Mouse (Mus musculus): ENCODE results near the gene Ttll10. TPM values are rescaled to one million over a fixed set of nuclear protein-coding genes. Genes with fewer than 3 reads are reported as not detected.

The Ttll10 gene
- polyA plus RNA-seq, 1 experiment from 2014 or later, result 0.31 TPM

DNA sequence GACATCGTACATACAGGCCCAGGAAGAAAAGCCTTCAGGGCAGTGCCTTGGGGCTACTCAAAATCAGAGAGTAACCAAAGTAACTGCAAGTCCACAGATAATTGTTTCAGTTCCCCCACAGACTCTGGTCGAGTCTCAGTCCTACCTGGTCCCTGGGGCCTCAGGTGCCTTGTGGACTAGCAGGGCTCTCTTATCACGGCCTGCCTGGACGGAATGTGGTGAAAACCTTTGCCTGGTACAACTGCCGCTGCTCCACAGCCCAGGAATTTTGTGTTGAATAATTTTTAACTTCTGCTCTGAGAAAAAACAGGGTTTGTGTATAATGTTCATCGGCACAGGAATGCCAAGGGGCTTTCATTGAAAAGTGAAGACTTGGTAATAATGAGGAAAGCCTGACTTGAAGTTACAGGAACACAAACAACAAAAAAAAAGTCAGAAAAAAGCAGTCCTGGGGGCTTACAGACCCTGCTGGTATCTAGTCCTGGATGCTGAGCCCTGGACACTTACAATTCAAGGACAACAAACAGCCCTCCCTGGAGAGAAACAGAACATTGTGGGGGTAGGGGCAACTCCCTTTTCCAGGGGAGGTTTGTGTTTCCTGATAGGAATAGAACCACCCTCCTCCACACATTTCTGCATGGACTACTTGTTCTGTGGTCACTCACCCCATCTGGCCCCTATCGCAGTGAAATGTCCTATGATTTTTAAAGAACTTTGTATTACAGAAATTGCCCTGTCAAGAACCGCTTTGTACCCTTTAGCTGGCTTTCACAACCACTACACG, 25.1 kb upstream of the Ttll10 start:
- Histone ChIP-seq H3K36me3 (replicated peaks; ENCODE audit: insufficient read depth, low read length) (no peaks in the 10 kb centered on the region), H3K27ac (ENCODE audit: low read depth) (peak overlapping the region; percentile 57), H3K4me3 (ENCODE audit: low read depth, low read length) (no peak overlapping the region), H3K27me3 (ENCODE audit: insufficient read depth, low read length) (no peaks in the 10 kb centered on the region), H3K4me1 (ENCODE audit: insufficient read depth) (peaks cover 25% of the 10 kb centered on the region), H3K4me2 (ENCODE audit: low read depth, low read length) (peak overlapping the region; percentile 45), H3K9me3 (ENCODE audit: low read length) (no peaks in the 10 kb centered on the region), H3K9ac (replicated peaks) (peak overlapping the region; percentile 30; the same call in 1 of the 2 replicates)
- TF ChIP-seq EP300 (IDR thresholded peaks at IDR 0.05; ENCODE audit: low read depth), result no peak
- no peak for TF ChIP-seq CTCF (IDR thresholded peaks at IDR 0.05; ENCODE audit: low read depth)
- 58% methylated on average over 9 of the region's 9 CpGs for WGBS (ENCODE audit: insufficient replicate concordance)
- no peak for DNase-seq
- ATAC-seq, result no peak

- peaks cover 25% of the 10 kb centered on the region for H3K4me1 ChIP-seq (ENCODE audit: insufficient read depth)
- TF ChIP-seq CTCF (IDR thresholded peaks at IDR 0.05; ENCODE audit: low read depth), result no peak
- no peak for TF ChIP-seq EP300 (IDR thresholded peaks at IDR 0.05; ENCODE audit: low read depth)
- WGBS (ENCODE audit: insufficient replicate concordance), result 68% methylated on average over 5 of the region's 5 CpGs
- H3K9ac ChIP-seq (replicated peaks), result no peak overlapping the region
- H3K4me2 ChIP-seq (ENCODE audit: low read depth, low read length), result peak overlapping the region; percentile 45
- H3K36me3 ChIP-seq (replicated peaks; ENCODE audit: insufficient read depth, low read length), result no peaks in the 10 kb centered on the region
- H3K27ac ChIP-seq (ENCODE audit: low read depth), result peak overlapping the region; percentile 57
- no peaks in the 10 kb centered on the region for H3K27me3 ChIP-seq (ENCODE audit: insufficient read depth, low read length)
- ATAC-seq, result peak; percentile 68
- peak; percentile 64 for DNase-seq
- H3K4me3 ChIP-seq (ENCODE audit: low read depth, low read length), result no peak overlapping the region
- no peaks in the 10 kb centered on the region for H3K9me3 ChIP-seq (ENCODE audit: low read length)
Measured at GRCm38 (mm10) chr4:156083348-156083747, 24.1 kb upstream of the Ttll10 start.

DNA sequence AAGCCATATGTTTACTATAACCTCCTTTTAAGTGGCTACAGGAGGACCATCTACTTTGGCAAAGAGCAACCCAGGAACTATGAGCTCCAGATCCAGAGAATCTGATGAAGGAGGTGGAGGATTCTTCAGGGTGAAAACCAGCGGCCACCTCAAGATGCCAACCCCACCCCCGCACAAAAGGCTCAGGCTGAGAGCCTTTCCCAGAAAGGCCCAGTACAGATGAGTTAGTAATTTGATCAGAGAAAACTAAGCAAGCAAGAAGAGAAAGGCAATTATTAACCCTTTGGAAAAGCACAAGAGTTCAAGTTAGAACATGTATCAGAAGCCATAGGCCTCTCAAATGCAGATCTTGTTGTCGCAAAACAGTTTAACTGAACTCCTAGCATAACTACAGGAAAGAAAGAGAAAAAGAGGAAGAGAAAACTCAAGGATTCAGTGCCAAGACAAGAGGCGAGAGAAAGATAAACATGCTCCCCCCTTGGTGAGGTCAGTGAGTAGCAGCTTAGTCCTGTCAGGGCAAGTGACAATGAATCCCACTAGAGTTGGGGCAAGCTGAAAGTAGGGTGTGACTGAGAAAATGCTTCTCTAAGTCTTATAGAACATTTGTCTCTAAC, 23.5 kb upstream of the Ttll10 start:
- TF ChIP-seq EP300 (IDR thresholded peaks at IDR 0.05; ENCODE audit: low read depth) (no peak), CTCF (IDR thresholded peaks at IDR 0.05; ENCODE audit: low read depth) (no peak)
- H3K4me3 ChIP-seq (ENCODE audit: low read depth, low read length), result no peak overlapping the region
- H3K4me1 ChIP-seq (ENCODE audit: insufficient read depth), result peaks cover 30% of the 10 kb centered on the region
- DNase-seq (no peak), ATAC-seq (no peak)
- H3K27me3 ChIP-seq (ENCODE audit: insufficient read depth, low read length), result no peaks in the 10 kb centered on the region
- no peaks in the 10 kb centered on the region for H3K9me3 ChIP-seq (ENCODE audit: low read length)
- H3K4me2 ChIP-seq (ENCODE audit: low read depth, low read length), result peak overlapping the region; percentile 45; the same call in 1 of the 2 replicates
- no peak overlapping the region for H3K9ac ChIP-seq (replicated peaks)
- no peaks in the 10 kb centered on the region for H3K36me3 ChIP-seq (replicated peaks; ENCODE audit: insufficient read depth, low read length)
- WGBS (ENCODE audit: insufficient replicate concordance), result 38% methylated on average over 4 of the region's 4 CpGs
- 0 out of 2 replicates have a peak overlapping the region, but pooled peaks have one; percentile 2 for H3K27ac ChIP-seq (ENCODE audit: low read depth)

DNA sequence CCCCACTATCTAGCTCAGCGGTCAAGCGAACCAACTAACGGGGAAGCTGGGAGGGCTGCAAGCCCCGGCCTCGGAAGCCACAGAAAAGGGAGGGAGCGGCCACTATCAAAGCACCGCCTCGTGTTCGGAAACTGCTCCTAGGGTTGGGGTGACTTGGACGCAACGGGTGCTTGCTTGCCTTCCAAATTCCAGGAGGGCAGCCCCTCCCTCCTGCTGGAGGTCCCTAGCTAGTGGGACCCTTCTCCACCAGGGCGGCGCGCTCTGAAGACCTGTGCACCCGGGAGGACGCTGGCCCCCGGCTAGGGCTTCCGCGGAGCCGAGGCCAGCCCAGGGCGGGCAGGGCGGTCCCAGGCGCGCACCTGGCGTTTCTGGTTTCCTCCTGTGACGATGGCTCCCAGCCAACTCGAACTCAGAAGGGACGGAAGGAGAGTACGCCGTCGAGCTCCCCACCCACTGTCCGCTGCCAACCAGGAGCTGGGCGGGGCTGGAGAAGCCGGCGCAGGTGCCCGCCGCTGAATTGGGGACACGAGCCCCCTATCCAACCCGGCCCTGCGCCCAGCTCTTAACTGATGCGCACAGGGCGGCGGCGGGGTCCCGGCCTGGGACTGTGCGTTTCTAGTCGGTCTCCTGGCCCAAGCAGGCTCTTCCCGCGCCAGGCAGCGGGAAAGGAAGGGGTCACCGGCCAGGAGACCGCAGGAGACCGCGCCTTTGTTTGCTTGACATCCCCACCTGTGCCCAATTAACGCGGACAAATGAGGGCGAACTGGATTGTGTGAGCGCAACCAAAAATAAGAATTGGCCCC, 18.5 kb upstream of the Ttll10 start:
- Histone ChIP-seq H3K27ac (ENCODE audit: low read depth) (peak overlapping the region; percentile 57; the same call in 1 of the 2 replicates), H3K9me3 (ENCODE audit: low read length) (no peaks in the 10 kb centered on the region), H3K4me1 (ENCODE audit: insufficient read depth) (peaks cover 28% of the 10 kb centered on the region), H3K36me3 (replicated peaks; ENCODE audit: insufficient read depth, low read length) (no peaks in the 10 kb centered on the region), H3K4me3 (ENCODE audit: low read depth, low read length) (peak overlapping the region; percentile 50), H3K9ac (replicated peaks) (peak overlapping the region; percentile 52), H3K4me2 (ENCODE audit: low read depth, low read length) (peak overlapping the region; percentile 86), H3K27me3 (ENCODE audit: insufficient read depth, low read length) (no peaks in the 10 kb centered on the region)
- under 1% methylated on average over 54 of the region's 58 CpGs for WGBS (ENCODE audit: insufficient replicate concordance)
- ATAC-seq, result peak; percentile 79
- TF ChIP-seq EP300 (IDR thresholded peaks at IDR 0.05; ENCODE audit: low read depth) (no peak), CTCF (IDR thresholded peaks at IDR 0.05; ENCODE audit: low read depth) (peak; percentile 39)
- DNase-seq, result peak; percentile 70

GRCm38 (mm10) chr4:156076911-156077382, 17.7 kb upstream of the Ttll10 start:
- Histone ChIP-seq H3K9ac (replicated peaks) (peak overlapping the region; percentile 52), H3K4me2 (ENCODE audit: low read depth, low read length) (peak overlapping the region; percentile 86), H3K36me3 (replicated peaks; ENCODE audit: insufficient read depth, low read length) (no peaks in the 10 kb centered on the region), H3K27me3 (ENCODE audit: insufficient read depth, low read length) (no peaks in the 10 kb centered on the region), H3K27ac (ENCODE audit: low read depth) (peak overlapping the region; percentile 57), H3K9me3 (ENCODE audit: low read length) (no peaks in the 10 kb centered on the region), H3K4me1 (ENCODE audit: insufficient read depth) (peaks cover 22% of the 10 kb centered on the region), H3K4me3 (ENCODE audit: low read depth, low read length) (peak overlapping the region; percentile 50)
- 6% methylated on average over 7 of the region's 8 CpGs for WGBS (ENCODE audit: insufficient replicate concordance)
- DNase-seq (no peak), ATAC-seq (peak; percentile 22)
- peak; percentile 42 for TF ChIP-seq CTCF (IDR thresholded peaks at IDR 0.05; ENCODE audit: low read depth)
- TF ChIP-seq EP300 (IDR thresholded peaks at IDR 0.05; ENCODE audit: low read depth), result no peak

Measured in liver, postnatal 0 days (tissue).